In genomic region chr9:20489536-20489935, GRCm38 (mm10) we compare ENCODE assay signal across 25 mouse cellular contexts. TPM values are rescaled to one million over a fixed set of nuclear protein-coding genes. Genes with fewer than 3 reads are reported as not detected.
A peak's percentile ranks its signal among the peaks of the same experiment; 100 is the strongest.
DNase-seq lines count a peak whose midpoint lies in the region; ATAC-seq and TF ChIP-seq lines count a peak whose summit lies in the region.
"Had no signal": no experiment of that assay in that cellular context is flagged by ENCODE, and none has a peak within 500 bp of the region (broad histone marks: within the 10 kb centered on the region; RNA-seq: fewer than 3 reads in every experiment).

No protein-coding gene starts in this region.

- no peak overlapping the region for H3K4me2 ChIP-seq in hindbrain, embryonic 12.5 days (replicated peaks)
- no peak overlapping the region for H3K4me2 ChIP-seq in hindbrain, postnatal 0 days (ENCODE audit: low read depth, low read length)
- H3K4me2 ChIP-seq in midbrain, embryonic 14.5 days (ENCODE audit: low read length), result 0 out of 2 replicates have a peak overlapping the region, but pooled peaks have one; percentile 15
- H3K4me2 ChIP-seq: embryonic facial prominence, embryonic 12.5 days; forebrain, embryonic 15.5 days; midbrain, embryonic 15.5 days; stomach, embryonic 15.5 days had no signal

- 91% methylated on average over 5 of the region's 5 CpGs for WGBS in hindbrain, embryonic 12.5 days
- 87% methylated on average over 5 of the region's 5 CpGs for WGBS in hindbrain, postnatal 0 days
- 92% methylated on average over 5 of the region's 5 CpGs for WGBS in midbrain, embryonic 14.5 days
- WGBS in midbrain, embryonic 10.5 days, result 95% methylated on average over 5 of the region's 5 CpGs

- no peak overlapping the region for H3K27ac ChIP-seq in hindbrain, embryonic 12.5 days
- H3K27ac ChIP-seq in hindbrain, postnatal 0 days, result no peak overlapping the region
- no peak overlapping the region for H3K27ac ChIP-seq in midbrain, embryonic 14.5 days (replicated peaks; ENCODE audit: low read depth, low read length)
- H3K27ac ChIP-seq in midbrain, embryonic 10.5 days (replicated peaks), result no peak overlapping the region
- H3K27ac ChIP-seq: embryonic facial prominence, embryonic 12.5 days; forebrain, embryonic 15.5 days; midbrain, embryonic 15.5 days; stomach, embryonic 15.5 days had no signal

- DNase-seq in hindbrain, postnatal 0 days (ENCODE audit: low spot score), result no peak
- peak; percentile 52 for DNase-seq in kidney, adult 9 months
- no peak for DNase-seq in kidney, postnatal 10 days
- no peak for DNase-seq in midbrain, embryonic 14.5 days
- DNase-seq in midbrain, embryonic 10.5 days (ENCODE audit: low spot score), result no peak
- peak; percentile 30 for DNase-seq in yolk sac, embryonic 10.5 days (ENCODE audit: low spot score)
- no peak for DNase-seq in frontal cortex, postnatal 36 days (ENCODE audit: low spot score in 2 of 2)
- DNase-seq: adrenal gland, postnatal 25 days; B cell, adult 2 months; cerebellum, adult 11-12 months; cerebellum, adult 9-11 months; embryo, embryonic 11 days; gastrocnemius, postnatal 10 days; heart, postnatal 4 days; layer of hippocampus, postnatal 36 days; left cerebral cortex, postnatal 4 days; lung, postnatal 36 days; retina, postnatal 1 day; right cerebral cortex, postnatal 14 days had no signal

- no peaks in the 10 kb centered on the region for H3K27me3 ChIP-seq in hindbrain, embryonic 12.5 days
- no peaks in the 10 kb centered on the region for H3K27me3 ChIP-seq in hindbrain, postnatal 0 days (ENCODE audit: insufficient read depth, low read length)
- H3K27me3 ChIP-seq in midbrain, embryonic 14.5 days (ENCODE audit: control insufficient read depth, insufficient read depth, low read length), result no peaks in the 10 kb centered on the region
- H3K27me3 ChIP-seq in midbrain, embryonic 10.5 days (ENCODE audit: low read depth, poor library complexity, severe bottlenecking), result no peaks in the 10 kb centered on the region
- H3K27me3 ChIP-seq: embryonic facial prominence, embryonic 12.5 days; forebrain, embryonic 15.5 days; midbrain, embryonic 15.5 days; stomach, embryonic 15.5 days had no signal

- H3K9me3 ChIP-seq in hindbrain, embryonic 12.5 days (replicated peaks), result no peaks in the 10 kb centered on the region
- no peaks in the 10 kb centered on the region for H3K9me3 ChIP-seq in hindbrain, postnatal 0 days (ENCODE audit: low read length)
- H3K9me3 ChIP-seq in midbrain, embryonic 14.5 days (ENCODE audit: control insufficient read depth, low read length), result no peaks in the 10 kb centered on the region
- H3K9me3 ChIP-seq in midbrain, embryonic 10.5 days (replicated peaks), result no peaks in the 10 kb centered on the region
- H3K9me3 ChIP-seq: embryonic facial prominence, embryonic 12.5 days; forebrain, embryonic 15.5 days; midbrain, embryonic 15.5 days; stomach, embryonic 15.5 days had no signal

- peaks cover 28% of the 10 kb centered on the region for H3K4me1 ChIP-seq in hindbrain, embryonic 12.5 days
- 0 out of 2 replicates have a peak, but pooled peaks cover 8% of the 10 kb centered on the region for H3K4me1 ChIP-seq in hindbrain, postnatal 0 days (ENCODE audit: insufficient read depth, low read length)
- H3K4me1 ChIP-seq in midbrain, embryonic 14.5 days (ENCODE audit: control insufficient read depth, insufficient read depth, low read length), result peaks cover 26% of the 10 kb centered on the region
- peaks cover 22% of the 10 kb centered on the region for H3K4me1 ChIP-seq in midbrain, embryonic 10.5 days
- H3K4me1 ChIP-seq: stomach, embryonic 15.5 days had no signal

- no peak for TF ChIP-seq CTCF in hindbrain, postnatal 0 days (IDR thresholded peaks at IDR 0.05; ENCODE audit: low read depth)

- H3K4me3 ChIP-seq in hindbrain, embryonic 12.5 days, result no peak overlapping the region
- no peak overlapping the region for H3K4me3 ChIP-seq in hindbrain, postnatal 0 days (ENCODE audit: low read length)
- H3K4me3 ChIP-seq in midbrain, embryonic 14.5 days (replicated peaks; ENCODE audit: low read depth, low read length), result no peak overlapping the region
- no peak overlapping the region for H3K4me3 ChIP-seq in midbrain, embryonic 10.5 days
- H3K4me3 ChIP-seq: embryonic facial prominence, embryonic 12.5 days; forebrain, embryonic 15.5 days; midbrain, embryonic 15.5 days; myocyte; stomach, embryonic 15.5 days had no signal

- no peak for ATAC-seq in hindbrain, embryonic 12.5 days (ENCODE audit: low FRiP score)
- ATAC-seq in hindbrain, postnatal 0 days, result no peak
- ATAC-seq in midbrain, embryonic 14.5 days (ENCODE audit: low FRiP score, low TSS enrichment), result no peak
- ATAC-seq: forebrain, embryonic 15.5 days; midbrain, embryonic 15.5 days had no signal

- peaks cover 19% of the 10 kb centered on the region for H3K36me3 ChIP-seq in hindbrain, embryonic 12.5 days
- H3K36me3 ChIP-seq in hindbrain, postnatal 0 days (ENCODE audit: insufficient read depth, low read length), result peaks cover 9% of the 10 kb centered on the region; the same call in 1 of the 2 replicates
- H3K36me3 ChIP-seq in midbrain, embryonic 14.5 days (ENCODE audit: control insufficient read depth, insufficient read depth, low read length), result peaks cover 28% of the 10 kb centered on the region
- peaks cover 61% of the 10 kb centered on the region for H3K36me3 ChIP-seq in midbrain, embryonic 10.5 days

- H3K9ac ChIP-seq in hindbrain, embryonic 12.5 days, result 0 out of 2 replicates have a peak overlapping the region, but pooled peaks have one; percentile 18
- H3K9ac ChIP-seq in hindbrain, postnatal 0 days (replicated peaks; ENCODE audit: low read length), result no peak overlapping the region
- H3K9ac ChIP-seq in midbrain, embryonic 14.5 days (replicated peaks; ENCODE audit: low read length), result no peak overlapping the region
- H3K9ac ChIP-seq: embryonic facial prominence, embryonic 12.5 days; forebrain, embryonic 15.5 days; midbrain, embryonic 15.5 days; stomach, embryonic 15.5 days had no signal

RNA-seq across cellular contexts. Expression of gene Zfp426, which starts 3.0 kb away (rescaled TPM):
- polyA plus RNA-seq in hindbrain, embryonic 12.5 days (2016; fragmentation: Nextera tagmentation; extraction: Ambion mirVana), result 29.7 and 30.6 TPM in 2 replicates
- total RNA-seq in hindbrain, postnatal 0 days (2014; rRNA removed), result 48.3 and 57.1 TPM in 2 replicates
- polyA plus RNA-seq in hindbrain, postnatal 0 days (2015; fragmentation: Nextera tagmentation; extraction: Ambion mirVana), result 22.1 and 23.3 TPM in 2 replicates
- 30.1 and 39.5 TPM in 2 replicates for polyA plus RNA-seq in midbrain, embryonic 14.5 days (2014; fragmentation: Nextera tagmentation; extraction: Ambion mirVana)
- 27.3 and 31.3 TPM in 2 replicates for polyA plus RNA-seq in midbrain, embryonic 10.5 days (2016; fragmentation: Nextera tagmentation; extraction: Ambion mirVana)

RNA-seq across cellular contexts. Expression of gene Zfp26, which starts 29.6 kb away (rescaled TPM):
- polyA plus RNA-seq in hindbrain, embryonic 12.5 days (2016; fragmentation: Nextera tagmentation; extraction: Ambion mirVana), result 31.2 and 33.6 TPM in 2 replicates
- 21.4 and 22.1 TPM in 2 replicates for total RNA-seq in hindbrain, postnatal 0 days (2014; rRNA removed)
- 8.0 and 11.2 TPM in 2 replicates for polyA plus RNA-seq in hindbrain, postnatal 0 days (2015; fragmentation: Nextera tagmentation; extraction: Ambion mirVana)
- polyA plus RNA-seq in midbrain, embryonic 14.5 days (2014; fragmentation: Nextera tagmentation; extraction: Ambion mirVana), result 25.3 and 31.0 TPM in 2 replicates
- 20.5 and 23.3 TPM in 2 replicates for polyA plus RNA-seq in midbrain, embryonic 10.5 days (2016; fragmentation: Nextera tagmentation; extraction: Ambion mirVana)

RNA-seq across cellular contexts. Expression of gene Zfp266, which starts 31.7 kb away (rescaled TPM):
- polyA plus RNA-seq in hindbrain, embryonic 12.5 days (2016; fragmentation: Nextera tagmentation; extraction: Ambion mirVana), result 151 and 155 TPM in 2 replicates
- 67.5 and 83.3 TPM in 2 replicates for total RNA-seq in hindbrain, postnatal 0 days (2014; rRNA removed)
- polyA plus RNA-seq in hindbrain, postnatal 0 days (2015; fragmentation: Nextera tagmentation; extraction: Ambion mirVana), result 50.9 and 51.4 TPM in 2 replicates
- polyA plus RNA-seq in midbrain, embryonic 14.5 days (2014; fragmentation: Nextera tagmentation; extraction: Ambion mirVana), result 98.2 and 123 TPM in 2 replicates
- polyA plus RNA-seq in midbrain, embryonic 10.5 days (2016; fragmentation: Nextera tagmentation; extraction: Ambion mirVana), result 117 and 139 TPM in 2 replicates

Comparison
In these comparisons a context has a peak if more than half of its experiments do, and no peak if none do; other contexts are left out.
1. DNase-seq: peak in kidney, adult 9 months (single experiment) and yolk sac, embryonic 10.5 days (single experiment); none in hindbrain, postnatal 0 days (single experiment), kidney, postnatal 10 days (single experiment), midbrain, embryonic 14.5 days (single experiment), midbrain, embryonic 10.5 days (single experiment) and frontal cortex, postnatal 36 days (0 of 2).